Mouse (Mus musculus) granulocyte monocyte progenitor cell, adult 5-6 weeks (primary cell): ENCODE measurements around the gene Cttnbp2. TPM values are rescaled to one million over a fixed set of nuclear protein-coding genes. Genes with fewer than 3 reads are reported as not detected.

Experiments used
- ATAC-seq: replicated peaks from 2 replicates; pipeline ENCODE4 v1.8.0; 2016; ENCODE audit warnings: mild to moderate bottlenecking, moderate TSS enrichment, inconsistent platforms; ENCODE audit not compliant: poor library complexity, severe bottlenecking
- total RNA-seq, 2 experiments: library from RNA; stranded (forward) in 1 of 2; stranded (reverse) in 1 of 2; fragments of 200-712, 200-1000 nt in 1 of 2; fragments of >200 nt in 1 of 2; fragmentation: Nextera tagmentation in 1 of 2; gene quantifications; 2 replicates each; pipeline ENCODE4 v1.2.3; 2014 to 2017

The Cttnbp2 gene
- total RNA-seq, 2 experiments from 2014 or later, result not detected

DNA sequence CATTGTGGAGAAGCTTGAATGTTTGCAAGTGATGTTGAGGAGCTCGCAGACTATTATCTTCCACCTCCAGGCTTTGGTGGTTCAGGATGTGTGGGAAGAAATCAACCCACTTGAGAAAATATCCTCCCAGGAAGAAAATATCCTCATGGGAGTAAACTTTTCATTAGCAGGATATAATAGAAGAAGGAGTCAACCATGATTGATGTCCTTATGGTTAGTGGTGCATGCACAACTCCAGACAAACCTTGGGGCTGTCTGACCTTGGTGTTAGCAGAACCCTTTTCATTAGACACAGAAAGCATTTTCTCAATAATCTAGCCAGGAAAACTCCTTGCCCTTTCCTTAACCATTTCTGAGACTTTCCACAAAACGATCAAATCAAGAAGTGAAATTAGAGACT, 170.4 kb downstream of the Cttnbp2 start:
- no peak for ATAC-seq

DNA sequence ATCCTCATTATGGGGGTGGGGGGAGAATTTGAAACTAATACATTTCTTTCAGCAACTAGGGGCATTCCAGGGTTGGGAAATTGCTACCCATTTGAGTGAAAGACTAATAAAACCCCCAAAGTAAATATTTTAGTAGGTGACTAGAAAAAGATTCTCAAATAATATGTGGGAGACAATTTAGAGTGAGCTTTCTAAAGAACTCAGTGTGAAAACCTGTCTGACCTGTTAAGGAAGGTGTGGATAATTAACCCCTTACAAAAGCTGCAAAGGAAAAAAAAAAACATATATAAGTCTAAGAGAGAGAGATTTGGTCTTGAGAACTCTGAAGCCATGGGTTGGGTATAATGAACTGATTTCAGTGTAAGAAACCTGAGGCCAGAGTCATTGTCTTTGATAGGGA, 176.3 kb downstream of the Cttnbp2 start:
- no peak for ATAC-seq

DNA sequence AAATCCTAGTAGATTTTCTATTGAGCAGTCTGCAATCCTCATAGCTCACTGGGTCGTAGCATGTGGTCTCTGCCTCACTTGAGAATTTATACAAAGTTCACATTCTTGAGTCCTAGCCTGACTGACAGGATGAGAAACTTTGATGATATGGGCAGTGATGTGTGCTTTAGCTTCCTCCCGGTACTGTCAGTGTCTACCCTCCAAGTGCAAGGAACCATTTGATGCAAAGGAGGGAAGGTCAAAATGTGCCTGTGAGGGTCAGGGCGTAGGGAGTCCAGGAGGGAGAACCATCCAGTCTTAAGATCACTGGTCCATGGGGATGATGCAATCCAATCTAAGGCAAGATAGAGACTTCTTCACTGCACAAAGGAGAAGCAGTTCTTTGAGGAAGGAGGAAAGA, 179.2 kb downstream of the Cttnbp2 start:
- no peak for ATAC-seq

DNA sequence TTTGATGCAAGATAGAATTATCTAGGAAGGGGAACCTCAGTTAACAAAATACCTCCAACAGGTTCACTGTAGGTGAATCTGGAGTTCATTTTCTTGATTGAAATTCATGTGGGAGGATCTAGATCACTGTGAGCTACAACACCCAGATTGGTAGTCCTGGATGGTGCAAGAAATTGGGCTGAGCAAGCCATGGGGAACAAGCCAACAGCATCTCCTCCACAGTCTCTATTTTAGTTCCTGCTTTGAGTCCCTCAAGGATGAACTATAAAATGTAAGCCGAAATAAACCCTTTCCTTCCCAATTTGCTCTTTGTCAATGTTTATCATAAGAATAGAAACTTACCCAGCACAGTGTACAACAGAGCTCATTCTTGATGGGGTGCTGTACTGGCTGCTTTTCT, 191.7 kb downstream of the Cttnbp2 start:
- no peak for ATAC-seq
